Mouse (Mus musculus): Measurements from ENCODE around the gene Repin1.

DNA sequence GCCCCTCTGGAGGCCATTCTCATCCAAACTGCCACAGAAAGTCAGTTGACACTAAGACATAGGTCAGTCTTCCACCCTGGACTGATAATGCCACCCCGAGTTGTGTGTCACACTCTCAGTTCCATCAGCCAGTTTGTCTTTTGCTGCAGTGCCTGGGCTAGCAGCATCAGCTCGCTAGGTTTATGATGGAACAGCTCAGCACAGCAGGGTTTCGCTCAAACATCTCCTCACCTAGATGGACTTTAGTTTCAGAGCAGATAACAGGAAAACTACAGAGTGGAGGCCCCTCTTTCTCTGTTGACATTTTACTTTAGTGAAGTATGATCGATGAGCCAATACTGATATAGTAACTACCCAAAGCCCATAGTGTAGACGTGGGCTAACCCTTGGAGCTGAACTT is 21.1 kb downstream of the Repin1 start:
- TF ChIP-seq CTCF (conservative IDR thresholded peaks at IDR 0.05; ENCODE audit: insufficient read depth, insufficient read length, low read depth, low read length) (no peak), POLR2A (IDR thresholded peaks at IDR 0.05; ENCODE audit: low read depth, low read length) (no peak)

Measured in kidney, adult 2 months (tissue).